Mouse (Mus musculus) left cerebral cortex, adult 2 months (tissue): ENCODE measurements around the gene Rpl22l1. TPM values are rescaled to one million over a fixed set of nuclear protein-coding genes. Genes with fewer than 3 reads are reported as not detected.

Source experiments
- DNase-seq, 2 experiments: peaks; one replicate each; pipeline ENCODE4 v3.0.0; 2021 to 2022; ENCODE audit warnings: low spot score in 2 of 2, mixed read lengths in 1 of 2; ENCODE audit errors: extremely low spot score in 1 of 2
- H3K27ac ChIP-seq: fragments of 200-600 bp; 2 replicates; pipeline ENCODE4 v1.8.1; 2022
- H3K4me3 ChIP-seq: fragments of 200-600 bp; 2 replicates; pipeline ENCODE4 v1.8.1; 2022
- CTCF ChIP-seq: fragments of 200-600 bp; IDR thresholded peaks from 2 replicates; pipeline ENCODE4 v1.8.1; 2022; ENCODE audit warnings: antibody characterized with exemption, mild to moderate bottlenecking, moderate library complexity
- intact Hi-C: fragments of 180-260 bp; cut with DNase I; formaldehyde crosslinking; loops from one replicate; pipeline ENCODE4 v1.15.1; 2025
- total RNA-seq, 2 experiments: library from RNA; stranded (reverse); gene quantifications; 2 replicates each; pipeline ENCODE4 v1.2.3; 2021

Gene Rpl22l1
- total RNA-seq, 2 experiments from 2014 or later = 169 to 217 TPM

- peak overlapping the region; percentile 88 for H3K4me3 ChIP-seq
- TF ChIP-seq CTCF = no peak
- intact Hi-C loops = loop anchor here (1.0 kb wide), 1 partner anchor 24 kb away; no protein-coding TSS in a partner anchor
- H3K27ac ChIP-seq = no peak overlapping the region
- DNase-seq = no peak
Measured at GRCm38 (mm10) chr3:28781848-28782247, 23.4 kb upstream of the Rpl22l1 start.

GRCm38 (mm10) chr3:28784176-28784575 lies 21.1 kb upstream of the Rpl22l1 start:
- Histone ChIP-seq H3K27ac (no peak overlapping the region), H3K4me3 (no peak overlapping the region)
- DNase-seq = no peak
- intact Hi-C loops = no loop called here
- no peak for TF ChIP-seq CTCF

DNA sequence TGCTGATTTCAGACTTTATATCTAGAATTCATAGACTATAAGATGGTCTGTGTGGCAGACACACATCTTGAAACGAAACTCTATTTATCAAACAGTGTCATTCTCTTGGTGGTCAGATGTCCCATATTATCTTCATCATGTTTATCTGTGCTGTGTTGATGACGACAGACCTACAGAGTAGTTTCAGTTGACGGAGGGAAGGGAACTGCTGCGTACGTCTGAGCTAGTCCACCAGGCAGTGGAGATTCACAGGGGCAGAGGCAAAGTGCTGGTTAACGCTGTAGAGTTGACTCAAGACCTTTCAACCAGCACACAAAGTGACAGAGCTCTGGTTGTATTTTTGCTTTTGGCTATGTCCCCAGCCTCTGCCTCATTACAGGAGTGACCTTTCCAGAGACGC lies 10.4 kb upstream of the Rpl22l1 start:
- Histone ChIP-seq H3K4me3 (no peak overlapping the region), H3K27ac (no peak overlapping the region)
- no peak for DNase-seq
- TF ChIP-seq CTCF = no peak
- intact Hi-C loops = no loop called here

GRCm38 (mm10) chr3:28808039-28808643 lies 2.9 kb downstream of the Rpl22l1 start:
- no peak overlapping the region for H3K4me3 ChIP-seq
- DNase-seq = no peak
- H3K27ac ChIP-seq = no peak overlapping the region
- intact Hi-C loops = loop anchor here (5.0 to 10.0 kb wide), 2 partner anchors 1794 to 1987 kb away; partner anchors contain the start of genes Mynn and Sec62
- TF ChIP-seq CTCF = no peak

DNA sequence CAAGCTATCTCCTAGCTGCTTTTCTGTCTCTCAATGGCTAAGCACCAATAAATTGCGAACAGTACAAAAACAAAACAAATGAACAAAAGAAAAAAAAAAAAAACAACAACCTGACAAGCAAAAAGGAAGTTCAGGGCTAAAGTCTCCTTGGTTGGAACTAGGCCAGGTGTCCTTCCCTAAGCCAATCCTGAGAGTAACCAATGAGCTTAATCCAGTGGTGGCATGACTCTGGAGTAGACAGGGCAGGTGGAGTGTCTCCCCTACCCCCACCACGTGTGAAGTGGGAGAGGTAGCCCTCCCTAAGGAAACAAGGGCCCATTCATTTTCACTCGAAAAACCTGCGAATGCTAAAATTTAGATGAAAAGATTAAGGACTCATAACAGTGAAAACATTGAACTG lies 6.2 kb downstream of the Rpl22l1 start:
- no peak overlapping the region for H3K4me3 ChIP-seq
- TF ChIP-seq CTCF = no peak
- DNase-seq = no peak
- intact Hi-C loops = no loop called here
- H3K27ac ChIP-seq = no peak overlapping the region

- intact Hi-C loops = loop anchor here (1.0 kb wide), 1 partner anchor 155 kb away; no protein-coding TSS in a partner anchor
- Histone ChIP-seq H3K4me3 (no peak overlapping the region), H3K27ac (no peak overlapping the region)
- DNase-seq = no peak
- peak; percentile 82 for TF ChIP-seq CTCF
Measured at GRCm38 (mm10) chr3:28814361-28814760, 9.1 kb downstream of the Rpl22l1 start.

DNA sequence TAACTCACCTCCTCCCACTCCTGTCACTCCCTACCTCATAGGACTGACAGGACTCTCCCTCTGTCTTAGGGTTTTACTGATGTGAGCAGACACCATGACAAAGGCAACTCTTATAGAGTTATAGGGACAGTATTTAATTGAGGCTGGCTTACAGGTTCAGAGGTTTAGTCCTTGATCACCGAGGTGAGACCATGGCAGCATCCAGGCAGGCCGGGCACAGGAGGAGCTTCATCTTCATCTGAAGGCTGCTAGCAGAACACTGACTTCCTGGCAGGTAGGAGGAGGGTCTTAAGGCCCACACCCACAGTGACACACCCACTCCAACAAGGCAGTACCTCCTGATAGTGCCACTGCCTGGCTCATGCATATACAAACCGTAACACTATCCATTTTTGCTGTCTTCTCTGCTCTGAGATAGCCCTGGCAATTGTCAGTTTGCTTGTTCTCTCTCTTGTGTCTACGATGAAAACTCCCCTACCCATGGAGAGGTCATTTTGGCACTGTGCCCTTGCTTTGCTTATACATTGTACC lies 10.8 kb downstream of the Rpl22l1 start:
- intact Hi-C loops = no loop called here
- Histone ChIP-seq H3K27ac (no peak overlapping the region), H3K4me3 (no peak overlapping the region)
- TF ChIP-seq CTCF = no peak
- no peak for DNase-seq

DNA sequence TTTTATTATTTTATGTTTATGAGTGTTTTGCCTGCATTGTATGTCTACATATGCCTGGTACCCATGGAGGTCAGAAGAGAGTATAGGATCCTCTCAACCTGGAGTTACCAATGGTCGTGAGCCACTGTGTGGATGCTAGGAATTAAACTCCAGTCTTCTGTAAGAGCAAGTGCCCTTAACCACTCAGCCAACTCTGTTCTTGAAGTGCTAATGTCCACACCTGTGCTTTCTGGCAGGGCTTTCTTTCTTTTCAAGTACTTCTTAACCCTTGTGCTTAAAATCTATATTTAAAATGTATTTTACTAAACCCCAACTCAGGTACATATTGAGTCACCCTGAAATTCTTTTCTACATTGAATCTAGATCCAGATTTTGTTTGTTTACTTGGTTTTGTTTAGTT lies 21.0 kb downstream of the Rpl22l1 start:
- no peak for DNase-seq
- intact Hi-C loops = no loop called here
- Histone ChIP-seq H3K27ac (no peak overlapping the region), H3K4me3 (no peak overlapping the region)
- TF ChIP-seq CTCF = no peak

DNA sequence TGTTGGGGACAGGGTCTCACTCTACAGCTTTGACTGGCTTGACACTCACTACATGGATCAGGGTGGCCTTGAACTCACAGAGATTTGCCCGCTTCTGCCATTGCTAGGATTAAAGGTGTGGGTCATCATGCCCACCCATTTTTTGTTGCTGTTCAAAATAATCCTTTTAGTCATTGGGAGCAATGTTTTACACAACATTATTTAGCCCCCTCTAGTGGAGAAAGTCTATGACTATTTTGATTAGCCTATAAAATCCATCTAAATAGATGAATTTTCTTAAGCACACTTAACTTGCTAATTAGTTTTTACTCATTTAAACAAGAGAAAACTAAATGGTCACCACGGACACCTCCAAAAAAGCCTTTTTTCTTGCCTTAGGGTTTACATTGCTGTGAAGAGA lies 22.4 kb downstream of the Rpl22l1 start:
- no peak for DNase-seq
- TF ChIP-seq CTCF = peak; percentile 28
- H3K27ac ChIP-seq = no peak overlapping the region
- intact Hi-C loops = no loop called here
- no peak overlapping the region for H3K4me3 ChIP-seq

DNA sequence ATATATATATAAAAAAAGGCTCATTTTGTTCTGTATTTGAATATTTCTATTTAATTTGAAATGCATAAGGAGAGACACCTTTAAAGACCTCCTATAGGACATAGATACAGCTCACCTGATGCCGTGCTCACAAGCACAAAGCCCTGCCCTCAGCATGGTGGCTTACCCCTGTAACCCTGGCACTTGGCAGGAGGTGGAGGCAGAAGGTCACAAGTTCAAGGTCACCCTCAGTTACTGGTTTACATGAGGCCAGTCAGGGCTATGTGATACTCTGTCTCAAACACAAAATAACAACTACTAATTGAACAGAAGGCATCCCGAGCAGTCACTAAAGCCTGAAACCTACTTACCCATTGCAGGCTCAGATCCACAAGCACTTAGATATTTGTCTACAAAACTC lies 24.2 kb downstream of the Rpl22l1 start:
- H3K27ac ChIP-seq = no peak overlapping the region
- intact Hi-C loops = no loop called here

GRCm38 (mm10) chr3:28836796-28837371 lies 31.6 kb downstream of the Rpl22l1 start:
- intact Hi-C loops = no loop called here
- TF ChIP-seq CTCF = no peak
- Histone ChIP-seq H3K27ac (no peak overlapping the region), H3K4me3 (no peak overlapping the region)
- no peak for DNase-seq

More for the DNA sequence above, 24.2 kb downstream of the Rpl22l1 start:
- H3K4me3 ChIP-seq = no peak overlapping the region
- no peak for TF ChIP-seq CTCF
- DNase-seq = no peak

GRCm38 (mm10) chr3:28841886-28842649 lies 36.8 kb downstream of the Rpl22l1 start:
- Histone ChIP-seq H3K4me3 (no peak overlapping the region), H3K27ac (no peak overlapping the region)
- DNase-seq = no peak
- intact Hi-C loops = no loop called here
- TF ChIP-seq CTCF = no peak
